Mouse (Mus musculus) MEL-GATA-1-ER (cell line): Measurements from ENCODE around the gene Gm8094.
"Not testable (repeated sequence)": the region's sequence is repeated elsewhere in the genome, so short reads cannot be mapped to it uniquely, and the experiment has no call there.

Experiments
- DNase-seq: peaks from one replicate; pipeline ENCODE4 v3.0.0-alpha.2; 2012; ENCODE audit warnings: low read depth; ENCODE audit errors: extremely low read depth

Gm8094 gene

DNA sequence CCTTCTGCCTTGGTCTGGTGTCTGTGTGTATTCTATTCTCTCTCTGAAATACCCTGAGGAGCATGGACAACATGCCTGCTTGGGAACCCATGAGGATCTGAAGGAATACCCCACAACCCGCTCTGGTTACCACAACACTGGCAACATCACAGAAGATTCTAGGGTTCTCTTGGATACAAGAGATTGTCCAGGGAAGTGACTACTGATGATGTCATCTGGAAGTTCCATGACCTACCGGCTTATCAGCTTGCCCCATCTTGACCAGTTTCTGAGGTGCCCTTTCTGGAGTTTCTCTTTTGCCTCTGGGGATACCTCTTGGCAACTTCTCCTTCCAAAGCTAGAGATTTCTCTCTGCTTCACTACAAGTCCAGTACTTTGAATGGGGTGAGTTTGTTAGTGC is at the start of gene Gm8094:
TSS of gene Gm8094 (minus strand) at position 101 of the 400 bp plus-strand sequence.
- not testable (repeated sequence) for DNase-seq

DNA sequence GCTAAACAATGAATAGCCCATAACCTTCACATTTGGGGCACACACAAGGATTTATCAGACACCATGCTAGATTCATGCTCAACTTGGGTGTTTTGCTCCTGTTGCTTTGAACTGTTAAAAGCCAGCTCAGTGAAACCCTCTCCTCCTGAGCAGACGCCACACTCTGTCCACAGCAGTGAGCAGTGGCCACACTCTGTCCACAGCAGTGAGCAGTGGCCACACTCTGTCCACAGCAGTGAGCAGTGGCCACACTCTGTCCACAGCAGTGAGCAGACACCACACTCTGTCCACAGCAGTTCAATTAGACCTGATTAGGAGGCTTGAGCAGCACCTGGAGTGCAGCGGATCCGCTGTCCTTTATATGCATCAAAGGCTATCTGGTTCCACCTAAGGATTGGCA is 43.2 kb upstream of the Gm8094 start:
- not testable (repeated sequence) for DNase-seq

DNA sequence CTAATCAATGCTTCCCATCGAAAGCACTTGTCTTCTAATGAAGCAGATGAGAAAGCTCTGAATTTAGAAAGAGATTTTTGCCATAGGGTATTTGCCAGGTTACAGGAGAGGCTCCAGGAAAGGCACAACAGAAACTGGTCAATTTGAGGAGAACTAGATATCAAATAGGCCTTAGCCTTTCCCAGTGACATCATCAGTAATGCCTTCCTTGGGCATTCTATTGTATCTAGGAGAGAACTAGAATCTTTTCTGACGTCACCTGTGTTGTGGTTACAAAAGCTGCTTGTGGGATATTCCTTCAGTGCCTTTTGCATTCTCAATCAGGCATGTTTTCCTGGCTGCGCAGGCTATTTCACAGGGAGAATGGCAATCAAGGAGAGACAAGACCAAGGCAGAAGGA is 23.9 kb upstream of the Gm8094 start, which contains the start of gene Gm8104:
TSS of gene Gm8104 (plus strand) at position 301 of the 400 bp plus-strand sequence.
- not testable (repeated sequence) for DNase-seq

DNA sequence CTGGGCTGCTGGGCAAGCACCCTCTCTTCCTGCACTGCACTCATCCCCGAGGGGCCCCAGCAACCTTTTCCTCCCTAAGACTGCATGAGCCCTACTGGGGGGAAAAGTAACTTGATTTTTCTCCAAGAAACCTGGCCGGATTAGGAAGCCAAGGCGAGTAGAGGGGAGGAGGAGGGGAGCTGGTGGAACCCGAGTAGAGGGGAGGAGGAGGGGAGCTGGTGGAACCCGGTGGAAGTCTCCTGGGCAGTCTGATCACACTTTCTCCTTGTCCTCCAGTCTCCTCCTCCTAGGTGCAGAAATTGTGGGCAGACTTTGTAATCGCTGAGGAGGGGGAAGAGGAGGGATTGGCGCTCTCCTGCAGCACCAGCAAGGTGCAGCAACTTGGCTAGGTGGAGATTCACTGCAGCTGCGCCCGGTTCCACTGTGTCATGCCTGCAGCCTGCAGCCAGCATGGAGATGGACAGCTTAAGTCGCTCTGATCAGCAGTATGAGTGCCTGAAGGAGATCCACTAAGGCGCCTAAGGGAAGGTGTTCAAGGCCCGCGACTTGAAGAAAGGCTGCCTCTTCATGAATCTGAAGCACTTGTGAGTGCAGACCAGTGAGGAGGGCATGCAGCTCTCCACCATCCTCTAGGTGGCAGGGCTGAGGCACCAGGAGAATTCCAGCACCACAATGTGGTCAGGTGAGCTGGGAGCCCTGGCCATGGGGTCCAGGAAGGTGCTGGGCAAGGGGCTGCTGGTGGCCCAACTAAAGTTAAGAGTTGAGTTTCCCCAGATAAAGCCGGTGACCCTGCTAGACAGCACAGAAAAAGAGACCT is 12.9 kb upstream of the Gm8094 start:
- not testable (repeated sequence) for DNase-seq

DNA sequence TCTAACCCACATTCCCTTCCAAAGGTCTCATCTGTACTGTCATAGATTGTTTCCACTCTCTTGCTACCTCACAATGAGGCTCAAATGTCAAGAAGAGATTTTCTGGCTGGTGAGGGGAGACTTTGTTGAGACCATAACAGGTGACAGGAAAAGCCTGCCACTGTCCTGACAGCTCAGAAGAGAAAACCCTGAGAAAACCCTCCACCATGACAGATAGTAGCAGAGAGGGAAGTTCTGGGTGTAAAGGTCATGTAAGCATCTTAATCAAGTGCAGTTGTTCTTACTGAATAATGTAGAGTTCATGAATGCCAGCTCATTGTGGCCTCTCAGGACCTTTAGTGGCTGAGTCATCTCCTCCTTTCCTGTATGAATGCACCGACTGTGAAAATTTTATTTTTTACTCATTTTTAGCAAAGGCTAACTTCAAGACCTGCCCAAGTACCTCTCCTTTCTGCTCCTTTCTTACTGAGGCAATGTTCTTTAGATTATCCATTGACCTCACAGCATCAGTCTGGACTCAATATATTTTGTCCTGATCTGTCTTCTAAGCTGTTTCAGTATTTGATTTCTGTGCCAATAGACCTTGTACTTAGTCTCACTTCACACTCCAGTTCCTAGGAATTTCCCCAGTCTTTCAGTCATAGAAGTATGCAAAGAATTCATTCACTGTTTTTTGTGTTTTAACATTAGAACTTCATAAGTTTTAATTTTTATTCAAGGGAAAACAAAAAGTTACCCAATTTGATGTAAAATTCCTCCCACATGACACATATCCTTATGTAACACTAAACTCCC is 8.7 kb upstream of the Gm8094 start:
- not testable (repeated sequence) for DNase-seq

DNA sequence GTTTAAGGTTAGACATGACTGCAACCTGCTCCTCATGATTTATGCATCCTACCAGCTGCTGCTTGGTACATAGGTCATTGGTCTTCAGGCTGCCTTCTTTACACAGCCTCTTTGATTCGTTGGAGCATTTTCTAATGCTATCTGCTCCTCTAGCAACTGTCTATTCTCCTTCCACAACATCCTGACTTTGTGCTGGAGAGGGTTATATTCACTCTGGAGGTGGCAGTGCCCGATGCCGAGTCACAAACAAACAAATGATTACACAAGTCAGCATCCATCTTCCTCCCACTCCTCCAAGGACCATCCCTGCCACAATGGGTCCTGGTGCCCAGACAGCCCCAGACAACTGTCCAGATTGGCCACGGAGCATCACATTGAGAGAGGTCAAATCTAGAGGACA is 16.3 kb downstream of the Gm8094 start:
- DNase-seq: not testable (repeated sequence)

DNA sequence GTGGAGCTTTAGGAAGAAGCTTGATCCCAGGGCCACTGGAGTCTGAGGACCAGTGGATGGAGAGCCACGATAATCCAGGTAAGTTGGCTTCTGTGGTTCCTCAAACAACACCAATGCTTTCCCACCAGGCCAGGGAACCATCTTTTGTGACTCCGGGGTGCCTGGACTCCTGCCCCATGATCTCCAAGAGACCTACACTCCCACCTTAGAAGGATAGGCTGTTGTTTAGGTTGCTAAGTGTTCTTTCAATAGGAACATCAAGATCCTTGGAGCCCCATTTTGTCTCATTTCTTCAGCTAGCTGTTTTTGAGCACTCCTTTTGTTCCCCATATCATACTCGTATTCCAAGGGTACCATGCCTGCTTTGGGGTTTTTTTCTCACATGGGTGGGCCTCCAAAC is 18.4 kb downstream of the Gm8094 start:
- not testable (repeated sequence) for DNase-seq
